25 mouse cellular contexts compared by ENCODE assay signal in genomic region chr3:66137601-66138000, GRCm38 (mm10).
"Had no signal": no experiment of that assay in that cellular context is flagged by ENCODE, and none has a peak within 500 bp of the region (broad histone marks: within the 10 kb centered on the region; RNA-seq: fewer than 3 reads in every experiment).

No protein-coding gene starts in this region.

- ATAC-seq: hindbrain, postnatal 0 days; intestine, embryonic 16.5 days had no signal

- H3K4me3 ChIP-seq: heart, adult 2 months; heart, embryonic 13.5 days; heart, embryonic 15.5 days; hindbrain, embryonic 13.5 days; hindbrain, embryonic 15.5 days; kidney, embryonic 15.5 days; limb, embryonic 13.5 days; limb, embryonic 15.5 days had no signal

- H3K36me3 ChIP-seq: heart, embryonic 13.5 days; heart, embryonic 15.5 days; hindbrain, embryonic 13.5 days; hindbrain, embryonic 15.5 days; kidney, embryonic 15.5 days; limb, embryonic 13.5 days; limb, embryonic 15.5 days had no signal

- H3K4me2 ChIP-seq: heart, embryonic 11.5 days; heart, embryonic 13.5 days; heart, embryonic 15.5 days; hindbrain, embryonic 13.5 days; hindbrain, embryonic 15.5 days; kidney, embryonic 15.5 days; limb, embryonic 13.5 days; limb, embryonic 15.5 days had no signal

- H3K9ac ChIP-seq: heart, embryonic 13.5 days; heart, embryonic 15.5 days; hindbrain, embryonic 13.5 days; hindbrain, embryonic 15.5 days; kidney, embryonic 15.5 days; limb, embryonic 13.5 days; limb, embryonic 15.5 days had no signal

- H3K9me3 ChIP-seq: heart, embryonic 13.5 days; heart, embryonic 15.5 days; hindbrain, embryonic 13.5 days; hindbrain, embryonic 15.5 days; kidney, embryonic 15.5 days; limb, embryonic 13.5 days; limb, embryonic 15.5 days had no signal

- H3K4me1 ChIP-seq: heart, embryonic 13.5 days; heart, embryonic 15.5 days; hindbrain, embryonic 13.5 days; hindbrain, embryonic 15.5 days had no signal

- DNase-seq: gastrocnemius, postnatal 14 days; gastrocnemius, postnatal 36 days; heart, adult 11 months; heart, adult 2 months; heart, postnatal 14 days; heart, postnatal 36 days; kidney, adult 11 months; kidney, adult 2 months; kidney, adult 9 months; kidney, postnatal 14 days; kidney, postnatal 36 days; layer of hippocampus, adult 9-11 months; layer of hippocampus, postnatal 36 days; left cerebral cortex, postnatal 4 days had no signal

- H3K27me3 ChIP-seq: heart, embryonic 13.5 days; heart, embryonic 15.5 days; hindbrain, embryonic 13.5 days; hindbrain, embryonic 15.5 days; kidney, embryonic 15.5 days; limb, embryonic 13.5 days; limb, embryonic 15.5 days had no signal

- H3K27ac ChIP-seq: heart, adult 2 months; heart, embryonic 13.5 days; heart, embryonic 15.5 days; hindbrain, embryonic 13.5 days; hindbrain, embryonic 15.5 days; hindbrain, postnatal 0 days; kidney, embryonic 15.5 days; kidney, postnatal 0 days; limb, embryonic 13.5 days; limb, embryonic 15.5 days had no signal
